In genomic region chr2:74461211-74461844, GRCm38 (mm10) we compare ENCODE assay signal across 17 mouse cellular contexts.
DNase-seq lines count a peak whose midpoint lies in the region; ATAC-seq and TF ChIP-seq lines count a peak whose summit lies in the region.
"Had no signal": no experiment of that assay in that cellular context is flagged by ENCODE, and none has a peak within 500 bp of the region (broad histone marks: within the 10 kb centered on the region; RNA-seq: fewer than 3 reads in every experiment).

No protein-coding gene starts in this region.

- 23% methylated on average over 11 of the region's 11 CpGs for WGBS in kidney, embryonic 14.5 days
- WGBS in embryonic facial prominence, embryonic 10.5 days, result 32% methylated on average over 11 of the region's 11 CpGs
- 18% methylated on average over 11 of the region's 11 CpGs for WGBS in limb, embryonic 11.5 days
- WGBS in forebrain, embryonic 14.5 days, result 63% methylated on average over 11 of the region's 11 CpGs

- DNase-seq in kidney, adult 8-10 months, result no peak
- peak; percentile 25 for DNase-seq in ES-E14 (ENCODE audit: low read depth, low spot score)
- peak; percentile 59 for DNase-seq in embryonic facial prominence, embryonic 10.5 days (ENCODE audit: low spot score)
- peak; percentile 63 for DNase-seq in limb, embryonic 11.5 days (ENCODE audit: low spot score)
- no peak for DNase-seq in left cerebral cortex, adult 18-20 months (ENCODE audit: low spot score in 2 of 2)
- DNase-seq in forebrain, embryonic 14.5 days (ENCODE audit: low spot score), result no peak
- no peak for DNase-seq in left cerebral cortex, postnatal 25 days (ENCODE audit: low spot score in 2 of 2)
- DNase-seq: B cell, adult 2 months; cerebellum, postnatal 10 days; heart, postnatal 10 days; lung, postnatal 14 days; thymus, postnatal 36 days had no signal

- H3K4me1 ChIP-seq in kidney, embryonic 14.5 days (ENCODE audit: control insufficient read depth, insufficient read depth, low read length), result 0 out of 2 replicates have a peak, but pooled peaks cover 5% of the 10 kb centered on the region
- peaks cover 0 to 3% of the 10 kb centered on the region in 2 experiments; a peak in 1 of 4 replicates for H3K4me1 ChIP-seq in ES-E14 (ENCODE audit: control insufficient read depth in 2 of 2, insufficient read depth in 2 of 2, low read length in 2 of 2, poor library complexity in 1 of 2)
- H3K4me1 ChIP-seq in embryonic facial prominence, embryonic 10.5 days, result peaks cover 15% of the 10 kb centered on the region
- H3K4me1 ChIP-seq in limb, embryonic 11.5 days (ENCODE audit: control insufficient read depth, insufficient read depth, low read length), result peaks cover 7% of the 10 kb centered on the region; the same call in 1 of the 2 replicates
- H3K4me1 ChIP-seq in forebrain, embryonic 14.5 days (ENCODE audit: control insufficient read depth, insufficient read depth, low read length), result no peaks in the 10 kb centered on the region
- H3K4me1 ChIP-seq: megakaryocyte, embryonic 14.5 days had no signal

- in situ Hi-C loops in ES-E14 (cut with MboI; ENCODE audit: low sequenced_read_pairs in 2 of 2, unreplicated experiment in 2 of 2), result no loop called here

- no peak overlapping the region for H3K4me3 ChIP-seq in kidney, embryonic 14.5 days (ENCODE audit: low read length)
- peak overlapping the region in 1 of 2 experiments; percentile 15; a peak in 1 of 4 replicates for H3K4me3 ChIP-seq in ES-E14 (ENCODE audit: insufficient read depth in 1 of 2, low read depth in 1 of 2, low read length in 2 of 2, poor library complexity in 1 of 2, severe bottlenecking in 1 of 2)
- no peak overlapping the region for H3K4me3 ChIP-seq in embryonic facial prominence, embryonic 10.5 days
- no peak overlapping the region for H3K4me3 ChIP-seq in limb, embryonic 11.5 days (ENCODE audit: low read depth, low read length)
- H3K4me3 ChIP-seq in forebrain, embryonic 14.5 days (ENCODE audit: low read depth, low read length), result no peak overlapping the region
- H3K4me3 ChIP-seq: limb, embryonic 15.5 days; megakaryocyte, embryonic 14.5 days had no signal

- H3K9me3 ChIP-seq in kidney, embryonic 14.5 days (ENCODE audit: control insufficient read depth, low read length), result no peaks in the 10 kb centered on the region
- H3K9me3 ChIP-seq in ES-E14 (ENCODE audit: control insufficient read depth, insufficient read depth, low read depth, low read length), result no peaks in the 10 kb centered on the region
- no peaks in the 10 kb centered on the region for H3K9me3 ChIP-seq in embryonic facial prominence, embryonic 10.5 days
- H3K9me3 ChIP-seq in limb, embryonic 11.5 days (ENCODE audit: control insufficient read depth, low read length), result no peaks in the 10 kb centered on the region
- no peaks in the 10 kb centered on the region for H3K9me3 ChIP-seq in forebrain, embryonic 14.5 days (replicated peaks; ENCODE audit: control insufficient read depth, low read length)
- H3K9me3 ChIP-seq: limb, embryonic 15.5 days had no signal

- H3K36me3 ChIP-seq in kidney, embryonic 14.5 days (ENCODE audit: control insufficient read depth, insufficient read depth, low read length), result no peaks in the 10 kb centered on the region
- H3K36me3 ChIP-seq in ES-E14 (ENCODE audit: control insufficient read depth, insufficient read depth, low read length, poor library complexity, severe bottlenecking), result no peaks in the 10 kb centered on the region
- H3K36me3 ChIP-seq in embryonic facial prominence, embryonic 10.5 days (replicated peaks), result no peaks in the 10 kb centered on the region
- no peaks in the 10 kb centered on the region for H3K36me3 ChIP-seq in limb, embryonic 11.5 days (ENCODE audit: control insufficient read depth, insufficient read depth, low read length)
- no peaks in the 10 kb centered on the region for H3K36me3 ChIP-seq in forebrain, embryonic 14.5 days (ENCODE audit: control insufficient read depth, insufficient read depth, low read length)
- H3K36me3 ChIP-seq: limb, embryonic 15.5 days had no signal

- H3K9ac ChIP-seq in kidney, embryonic 14.5 days (ENCODE audit: low read depth, low read length), result no peak overlapping the region
- no peak overlapping the region for H3K9ac ChIP-seq in ES-E14 (ENCODE audit: insufficient read depth, low read depth, low read length, poor library complexity, severe bottlenecking)
- no peak overlapping the region for H3K9ac ChIP-seq in limb, embryonic 11.5 days (ENCODE audit: low read length)
- H3K9ac ChIP-seq in forebrain, embryonic 14.5 days (ENCODE audit: low read length), result no peak overlapping the region
- H3K9ac ChIP-seq: hindbrain, embryonic 14.5 days; limb, embryonic 15.5 days had no signal

- ATAC-seq in kidney, embryonic 14.5 days (ENCODE audit: low FRiP score, low TSS enrichment), result 0 out of 2 replicates have a peak, but pooled peaks have one; percentile 16
- ATAC-seq in limb, embryonic 11.5 days (ENCODE audit: insufficient number of reproducible peaks, low FRiP score, low TSS enrichment, low read depth), result no peak
- ATAC-seq in forebrain, embryonic 14.5 days, result no peak
- ATAC-seq: intestine, embryonic 16.5 days had no signal

- H3K27me3 ChIP-seq in kidney, embryonic 14.5 days (ENCODE audit: control insufficient read depth, insufficient read depth, low read length), result no peaks in the 10 kb centered on the region
- peaks cover 7% of the 10 kb centered on the region; the same call in 1 of the 2 replicates for H3K27me3 ChIP-seq in embryonic facial prominence, embryonic 10.5 days (replicated peaks; ENCODE audit: low read depth, poor library complexity, severe bottlenecking)
- H3K27me3 ChIP-seq in limb, embryonic 11.5 days (ENCODE audit: control insufficient read depth, insufficient read depth, low read length), result no peaks in the 10 kb centered on the region
- peaks cover 9% of the 10 kb centered on the region; the same call in 1 of the 2 replicates for H3K27me3 ChIP-seq in forebrain, embryonic 14.5 days (replicated peaks; ENCODE audit: control insufficient read depth, insufficient read depth, low read length)
- H3K27me3 ChIP-seq: limb, embryonic 15.5 days had no signal

- no peak overlapping the region for H3K27ac ChIP-seq in kidney, embryonic 14.5 days (ENCODE audit: low read depth, low read length)
- H3K27ac ChIP-seq in ES-E14 (ENCODE audit: insufficient read depth, low read depth, low read length, poor library complexity, severe bottlenecking), result no peak overlapping the region
- no peak overlapping the region for H3K27ac ChIP-seq in embryonic facial prominence, embryonic 10.5 days (replicated peaks)
- H3K27ac ChIP-seq in limb, embryonic 11.5 days (replicated peaks; ENCODE audit: low read depth, low read length), result no peak overlapping the region
- H3K27ac ChIP-seq in forebrain, embryonic 14.5 days (ENCODE audit: low read depth, low read length), result no peak overlapping the region
- H3K27ac ChIP-seq: hindbrain, embryonic 14.5 days; limb, embryonic 15.5 days had no signal

- no peak overlapping the region for H3K4me2 ChIP-seq in kidney, embryonic 14.5 days (replicated peaks; ENCODE audit: low read depth, low read length)
- peak overlapping the region; percentile 24; the same call in 1 of the 2 replicates for H3K4me2 ChIP-seq in limb, embryonic 11.5 days (ENCODE audit: low read depth, severe bottlenecking)
- no peak overlapping the region for H3K4me2 ChIP-seq in forebrain, embryonic 14.5 days (ENCODE audit: low read length)
- H3K4me2 ChIP-seq: hindbrain, embryonic 14.5 days; limb, embryonic 15.5 days had no signal

- intact Hi-C loops in left cerebral cortex, postnatal 25 days (cut with DNase I), result no loop called here

TF ChIP-seq in ES-E14, 5 proteins besides CTCF, POLR2A, EP300 and RAD21:
- TF ChIP-seq CHD2 (IDR thresholded peaks at IDR 0.05; ENCODE audit: low read depth, low read length) (no peak), HCFC1 (IDR thresholded peaks at IDR 0.05; ENCODE audit: borderline replicate concordance, insufficient read depth, low read length) (no peak), ZC3H11A (IDR thresholded peaks at IDR 0.05; ENCODE audit: borderline replicate concordance, low read depth, low read length) (no peak), MAFK (IDR thresholded peaks at IDR 0.05; ENCODE audit: insufficient read depth, low read depth, low read length) (no peak)

Comparison
In these comparisons a context has a peak if more than half of its experiments do, and no peak if none do; other contexts are left out.
1. DNase-seq: peak in ES-E14 (single experiment), embryonic facial prominence, embryonic 10.5 days (single experiment) and limb, embryonic 11.5 days (single experiment); none in kidney, adult 8-10 months (0 of 2), left cerebral cortex, adult 18-20 months (0 of 2), forebrain, embryonic 14.5 days (single experiment) and left cerebral cortex, postnatal 25 days (0 of 2).